Mouse (Mus musculus): ENCODE results near the gene Klf6. TPM values are rescaled to one million over a fixed set of nuclear protein-coding genes. Genes with fewer than 3 reads are reported as not detected.

Klf6 gene
- total and polyA plus RNA-seq, 2 experiments from 2014 or later, result 63.9 to 153 TPM

GRCm38 (mm10) chr13:5888164-5888563, 26.9 kb downstream of the Klf6 start:
- WGBS, result 90% methylated on average over 5 of the region's 5 CpGs
- no peaks in the 10 kb centered on the region for H3K9me3 ChIP-seq (ENCODE audit: low read length)
- no peak overlapping the region for H3K9ac ChIP-seq (replicated peaks; ENCODE audit: low read length, poor library complexity, severe bottlenecking)
- H3K36me3 ChIP-seq (ENCODE audit: insufficient read depth, low read length), result no peaks in the 10 kb centered on the region
- H3K27me3 ChIP-seq (ENCODE audit: insufficient read depth, low read length), result no peaks in the 10 kb centered on the region
- no peak overlapping the region for H3K27ac ChIP-seq (ENCODE audit: low read depth, low read length)
- H3K4me2 ChIP-seq (ENCODE audit: low read depth, low read length, poor library complexity, severe bottlenecking), result no peak overlapping the region
- ATAC-seq (ENCODE audit: low FRiP score), result no peak
- no peak overlapping the region for H3K4me3 ChIP-seq (ENCODE audit: low read depth, low read length)
- no peak for TF ChIP-seq CTCF (IDR thresholded peaks at IDR 0.05)
- no peak for DNase-seq (ENCODE audit: low spot score)
- no peaks in the 10 kb centered on the region for H3K4me1 ChIP-seq (ENCODE audit: insufficient read depth, low read length)

- DNase-seq (ENCODE audit: low spot score) (no peak), ATAC-seq (ENCODE audit: low FRiP score) (no peak)
- no peak overlapping the region for H3K9ac ChIP-seq (replicated peaks; ENCODE audit: low read length, poor library complexity, severe bottlenecking)
- no peak overlapping the region for H3K4me2 ChIP-seq (ENCODE audit: low read depth, low read length, poor library complexity, severe bottlenecking)
- 95% methylated on average over 1 of the region's 1 CpGs for WGBS
- no peaks in the 10 kb centered on the region for H3K9me3 ChIP-seq (ENCODE audit: low read length)
- no peaks in the 10 kb centered on the region for H3K27me3 ChIP-seq (ENCODE audit: insufficient read depth, low read length)
- H3K36me3 ChIP-seq (ENCODE audit: insufficient read depth, low read length), result no peaks in the 10 kb centered on the region
- H3K27ac ChIP-seq (ENCODE audit: low read depth, low read length), result no peak overlapping the region
- TF ChIP-seq CTCF (IDR thresholded peaks at IDR 0.05), result no peak
- no peaks in the 10 kb centered on the region for H3K4me1 ChIP-seq (ENCODE audit: insufficient read depth, low read length)
- H3K4me3 ChIP-seq (ENCODE audit: low read depth, low read length), result no peak overlapping the region
These were observed 27.4 kb downstream of the Klf6 start for GRCm38 (mm10) chr13:5888731-5889130.

- no peak overlapping the region for H3K27ac ChIP-seq (ENCODE audit: low read depth, low read length)
- H3K4me1 ChIP-seq (ENCODE audit: insufficient read depth, low read length), result no peaks in the 10 kb centered on the region
- DNase-seq (ENCODE audit: low spot score) (no peak), ATAC-seq (ENCODE audit: low FRiP score) (no peak)
- H3K9ac ChIP-seq (replicated peaks; ENCODE audit: low read length, poor library complexity, severe bottlenecking), result no peak overlapping the region
- H3K27me3 ChIP-seq (ENCODE audit: insufficient read depth, low read length), result no peaks in the 10 kb centered on the region
- TF ChIP-seq CTCF (IDR thresholded peaks at IDR 0.05), result no peak
- no peak overlapping the region for H3K4me3 ChIP-seq (ENCODE audit: low read depth, low read length)
- H3K36me3 ChIP-seq (ENCODE audit: insufficient read depth, low read length), result no peaks in the 10 kb centered on the region
- WGBS, result 86% methylated on average over 3 of the region's 3 CpGs
- H3K4me2 ChIP-seq (ENCODE audit: low read depth, low read length, poor library complexity, severe bottlenecking), result no peak overlapping the region
- H3K9me3 ChIP-seq (ENCODE audit: low read length), result no peaks in the 10 kb centered on the region
These were observed 28.8 kb downstream of the Klf6 start for GRCm38 (mm10) chr13:5890035-5890434.

- no peak for TF ChIP-seq CTCF (IDR thresholded peaks at IDR 0.05)
- ATAC-seq (ENCODE audit: low FRiP score), result no peak
These were observed 31.6 kb downstream of the Klf6 start for GRCm38 (mm10) chr13:5892684-5893447.

GRCm38 (mm10) chr13:5894910-5895309, 33.6 kb downstream of the Klf6 start:
- Histone ChIP-seq H3K27ac (ENCODE audit: low read depth, low read length) (no peak overlapping the region), H3K27me3 (ENCODE audit: insufficient read depth, low read length) (no peaks in the 10 kb centered on the region), H3K4me2 (ENCODE audit: low read depth, low read length, poor library complexity, severe bottlenecking) (no peak overlapping the region), H3K4me1 (ENCODE audit: insufficient read depth, low read length) (no peaks in the 10 kb centered on the region), H3K4me3 (ENCODE audit: low read depth, low read length) (no peak overlapping the region), H3K36me3 (ENCODE audit: insufficient read depth, low read length) (no peaks in the 10 kb centered on the region), H3K9me3 (ENCODE audit: low read length) (no peaks in the 10 kb centered on the region), H3K9ac (replicated peaks; ENCODE audit: low read length, poor library complexity, severe bottlenecking) (no peak overlapping the region)
- ATAC-seq (ENCODE audit: low FRiP score), result no peak
- 88% methylated on average over 3 of the region's 3 CpGs for WGBS
- no peak for TF ChIP-seq CTCF (IDR thresholded peaks at IDR 0.05)
- no peak for DNase-seq (ENCODE audit: low spot score)

More at GRCm38 (mm10) chr13:5892684-5893447, 31.6 kb downstream of the Klf6 start:
- Histone ChIP-seq H3K4me1 (ENCODE audit: insufficient read depth, low read length) (no peaks in the 10 kb centered on the region), H3K27me3 (ENCODE audit: insufficient read depth, low read length) (no peaks in the 10 kb centered on the region), H3K9ac (replicated peaks; ENCODE audit: low read length, poor library complexity, severe bottlenecking) (no peak overlapping the region), H3K27ac (ENCODE audit: low read depth, low read length) (no peak overlapping the region), H3K4me2 (ENCODE audit: low read depth, low read length, poor library complexity, severe bottlenecking) (no peak overlapping the region), H3K36me3 (ENCODE audit: insufficient read depth, low read length) (no peaks in the 10 kb centered on the region), H3K9me3 (ENCODE audit: low read length) (no peaks in the 10 kb centered on the region), H3K4me3 (ENCODE audit: low read depth, low read length) (no peak overlapping the region)
- no peak for DNase-seq (ENCODE audit: low spot score)
- WGBS, result 75% methylated on average over 9 of the region's 9 CpGs

GRCm38 (mm10) chr13:5895851-5896250, 34.6 kb downstream of the Klf6 start:
- Histone ChIP-seq H3K9ac (replicated peaks; ENCODE audit: low read length, poor library complexity, severe bottlenecking) (no peak overlapping the region), H3K27ac (ENCODE audit: low read depth, low read length) (no peak overlapping the region), H3K27me3 (ENCODE audit: insufficient read depth, low read length) (no peaks in the 10 kb centered on the region), H3K4me3 (ENCODE audit: low read depth, low read length) (no peak overlapping the region), H3K4me2 (ENCODE audit: low read depth, low read length, poor library complexity, severe bottlenecking) (no peak overlapping the region), H3K4me1 (ENCODE audit: insufficient read depth, low read length) (no peaks in the 10 kb centered on the region), H3K36me3 (ENCODE audit: insufficient read depth, low read length) (no peaks in the 10 kb centered on the region), H3K9me3 (ENCODE audit: low read length) (no peaks in the 10 kb centered on the region)
- no peak for ATAC-seq (ENCODE audit: low FRiP score)
- WGBS, result 61% methylated on average over 3 of the region's 3 CpGs
- no peak for TF ChIP-seq CTCF (IDR thresholded peaks at IDR 0.05)
- DNase-seq (ENCODE audit: low spot score), result peak; percentile 17

All from midbrain, postnatal 0 days (tissue).